Mouse (Mus musculus) right cerebral cortex, postnatal 25 days (tissue): Measurements from ENCODE around the gene Cars2.
"Not testable (repeated sequence)": the region's sequence is repeated elsewhere in the genome, so short reads cannot be mapped to it uniquely, and the experiment has no call there.

ENCODE experiments used
- DNase-seq: peaks from one replicate; pipeline ENCODE4 v3.0.0; 2022

The Cars2 gene

GRCm38 (mm10) chr8:11469095-11469494 lies 81.5 kb downstream of the Cars2 start:
- no peak for DNase-seq

- not testable (repeated sequence) for DNase-seq
These were observed 84.1 kb downstream of the Cars2 start for GRCm38 (mm10) chr8:11466528-11466927.

- no peak for DNase-seq
These were observed 85.0 kb downstream of the Cars2 start for GRCm38 (mm10) chr8:11465619-11466018.

- DNase-seq = no peak
These were observed 85.9 kb downstream of the Cars2 start for GRCm38 (mm10) chr8:11464707-11464964.
